Mouse (Mus musculus) spleen, adult 2 months (tissue): Measurements from ENCODE around the gene Anapc2. TPM values are rescaled to one million over a fixed set of nuclear protein-coding genes. Genes with fewer than 3 reads are reported as not detected.

ENCODE experiments used
- DNase-seq, 2 experiments: peaks; one replicate each; pipeline versions ENCODE4 v3.0.0 to v3.0.0-alpha.2; 2012 to 2021; ENCODE audit warnings: low spot score in 2 of 2, low read depth in 1 of 2
- H3K27ac ChIP-seq: fragments of 200-500 bp; 2 replicates; pipeline ENCODE4 v1.5.1; 2012; ENCODE audit warnings: low read length, inconsistent platforms; ENCODE audit not compliant: insufficient read depth
- H3K27me3 ChIP-seq: fragments of 200-500 bp; 2 replicates; pipeline ENCODE4 v1.6.1; 2012; ENCODE audit warnings: mild to moderate bottlenecking, moderate library complexity, low read length, inconsistent platforms; ENCODE audit not compliant: control insufficient read depth, insufficient read depth
- H3K36me3 ChIP-seq: fragments of 200-500 bp; 2 replicates; pipeline ENCODE4 v1.6.1; 2012; ENCODE audit warnings: mild to moderate bottlenecking, low read length, inconsistent platforms; ENCODE audit not compliant: control insufficient read depth, insufficient read depth
- H3K4me1 ChIP-seq: fragments of 200-500 bp; 2 replicates; pipeline ENCODE4 v1.6.1; 2011; ENCODE audit warnings: inconsistent platforms; ENCODE audit not compliant: control insufficient read depth, insufficient read depth, insufficient read length
- H3K4me3 ChIP-seq: fragments of 200-500 bp; 2 replicates; pipeline ENCODE4 v1.5.1; 2011; ENCODE audit warnings: mild to moderate bottlenecking, inconsistent platforms; ENCODE audit not compliant: insufficient read depth, insufficient read length; ENCODE audit errors: extremely low read depth
- CTCF ChIP-seq: fragments of 200-500 bp; IDR thresholded peaks from 2 replicates; pipeline ENCODE4 v1.5.1; 2011; ENCODE audit warnings: mild to moderate bottlenecking, inconsistent platforms; ENCODE audit not compliant: insufficient read depth, insufficient read length, insufficient replicate concordance; ENCODE audit errors: extremely low read depth
- POLR2A ChIP-seq: fragments of 200-500 bp; IDR thresholded peaks from 2 replicates; pipeline ENCODE4 v1.6.1; 2011; ENCODE audit warnings: low read depth, low read length, inconsistent platforms
- WGBS: fragments of 180-500 bp; shearing (Covaris S2); methylation state at CpG from one replicate; pipeline ENCODE4 v1.1.7; 2018; 5-methylcytosine and 5-hydroxymethylcytosine counted together
- polyA plus RNA-seq: library from polyadenylated mRNA; depleted of rRNA; stranded (reverse); fragments of >200 nt; gene quantifications from 2 replicates; pipeline ENCODE4 v1.2.3, GENCODE M21; 2012; rRNA removed

Anapc2 gene
- polyA plus RNA-seq, 1 experiment = 55.7 TPM

GRCm38 (mm10) chr2:25332286-25333160 is 60.2 kb downstream of the Anapc2 start, which contains the start of gene Man1b1:
Gene Man1b1 (plus strand): TSS chr2:25332338.
- TF ChIP-seq POLR2A (peak; percentile 63), CTCF (no peak; the same call in 1 of the 2 replicates)
- peaks cover 7% of the 10 kb centered on the region; the same call in 1 of the 2 replicates for H3K4me1 ChIP-seq
- peak within 1 kb of the TSS; percentile 84 for H3K27ac ChIP-seq
- H3K36me3 ChIP-seq = peaks cover 12% of the 10 kb centered on the region
- H3K4me3 ChIP-seq = peak within 1 kb of the TSS; percentile 89
- under 1% methylated on average over 78 of the region's 78 CpGs for WGBS
- peak; percentile 99 for DNase-seq
- H3K27me3 ChIP-seq = no peaks in the 10 kb centered on the region

- no peak overlapping the region for H3K4me3 ChIP-seq
- H3K27me3 ChIP-seq = no peaks in the 10 kb centered on the region
- DNase-seq = no peak
- 90% methylated on average over 2 of the region's 2 CpGs for WGBS
- H3K4me1 ChIP-seq = peaks cover 7% of the 10 kb centered on the region; the same call in 1 of the 2 replicates
- no peak overlapping the region for H3K27ac ChIP-seq
- TF ChIP-seq CTCF = no peak
- TF ChIP-seq POLR2A = no peak
- peaks cover 19% of the 10 kb centered on the region for H3K36me3 ChIP-seq
Measured at GRCm38 (mm10) chr2:25333569-25333968, 61.3 kb downstream of the Anapc2 start.

Other genes starting within 250 kb of the Anapc2 start
- gene Nsmf, start 218.1 kb upstream of the Anapc2 start, polyA plus RNA-seq = 43.0 and 81.9 TPM in 2 replicates
- 0.05 and 0.14 TPM in 2 replicates for gene Entpd8, start 192.2 kb upstream of the Anapc2 start, polyA plus RNA-seq
- 0.21 and 0.25 TPM in 2 replicates for gene Noxa1, start 177.3 kb upstream of the Anapc2 start, polyA plus RNA-seq
- gene Nrarp, start 91.7 kb upstream of the Anapc2 start, polyA plus RNA-seq = 8.0 and 13.8 TPM in 2 replicates
- 77.5 and 104 TPM in 2 replicates for gene Tor4a, start 75.6 kb upstream of the Anapc2 start, polyA plus RNA-seq
- 61.6 and 68.1 TPM in 2 replicates for gene Nelfb, start 61.0 kb upstream of the Anapc2 start, polyA plus RNA-seq
- gene Stpg3, start 57.8 kb upstream of the Anapc2 start, polyA plus RNA-seq = 0.05 TPM in 1 of 2 replicates, not detected in the other
- 0.11 and 0.16 TPM in 2 replicates for gene Fam166a, start 53.7 kb upstream of the Anapc2 start, polyA plus RNA-seq
- gene Tubb4b, start 47.8 kb upstream of the Anapc2 start, polyA plus RNA-seq = 222 and 307 TPM in 2 replicates
- 0.04 and 0.06 TPM in 2 replicates for gene Slc34a3, start 38.1 kb upstream of the Anapc2 start, polyA plus RNA-seq
- gene Rnf224, start 35.7 kb upstream of the Anapc2 start, polyA plus RNA-seq = not detected in 2 replicates
- gene Rnf208, start 30.2 kb upstream of the Anapc2 start, polyA plus RNA-seq = 1.8 and 2.1 TPM in 2 replicates
- not detected in 2 replicates for gene Cysrt1, start 30.0 kb upstream of the Anapc2 start, polyA plus RNA-seq
- 21.0 and 25.2 TPM in 2 replicates for gene AL732309.1, start 25.6 kb upstream of the Anapc2 start, polyA plus RNA-seq
- 44.4 and 60.5 TPM in 2 replicates for gene Tmem203, start 17.0 kb upstream of the Anapc2 start, polyA plus RNA-seq
- gene Tprn, start 9.9 kb upstream of the Anapc2 start, polyA plus RNA-seq = 17.1 and 23.5 TPM in 2 replicates
- 45.5 and 67.8 TPM in 2 replicates for gene Ssna1, start within 50 bp of the Anapc2 start, polyA plus RNA-seq
- not detected in 2 replicates for gene Tmem210, start 15.7 kb downstream of the Anapc2 start, polyA plus RNA-seq
- gene Lrrc26, start 17.4 kb downstream of the Anapc2 start, polyA plus RNA-seq = 0.28 and 0.77 TPM in 2 replicates
- 0.04 and 0.26 TPM in 2 replicates for gene Grin1, start 46.7 kb downstream of the Anapc2 start, polyA plus RNA-seq
- 11.4 and 14.6 TPM in 2 replicates for gene Man1b1, start 59.9 kb downstream of the Anapc2 start, polyA plus RNA-seq
- gene Dpp7, start 83.9 kb downstream of the Anapc2 start, polyA plus RNA-seq = 35.1 and 41.8 TPM in 2 replicates
- gene Uap1l1, start 93.2 kb downstream of the Anapc2 start, polyA plus RNA-seq = 28.4 and 55.4 TPM in 2 replicates
- 6.7 and 9.4 TPM in 2 replicates for gene Sapcd2, start 99.8 kb downstream of the Anapc2 start, polyA plus RNA-seq
- 5.0 and 5.9 TPM in 2 replicates for gene Entpd2, start 123.4 kb downstream of the Anapc2 start, polyA plus RNA-seq
- gene Npdc1, start 126.9 kb downstream of the Anapc2 start, polyA plus RNA-seq = 31.0 and 36.5 TPM in 2 replicates
- gene Fut7, start 150.8 kb downstream of the Anapc2 start, polyA plus RNA-seq = 2.4 and 3.7 TPM in 2 replicates
- gene Abca2, start 156.2 kb downstream of the Anapc2 start, polyA plus RNA-seq = 61.1 and 67.6 TPM in 2 replicates
- 2.5 and 3.1 TPM in 2 replicates for gene Clic3, start 184.4 kb downstream of the Anapc2 start, polyA plus RNA-seq
- 68.7 and 86.4 TPM in 2 replicates for gene Paxx, start 188.6 kb downstream of the Anapc2 start, polyA plus RNA-seq
- 0.27 and 7.8 TPM in 2 replicates for gene Ptgds, start 197.6 kb downstream of the Anapc2 start, polyA plus RNA-seq
- gene Lcn12, start 221.4 kb downstream of the Anapc2 start, polyA plus RNA-seq = not detected in 2 replicates
- 34.7 and 42.0 TPM in 2 replicates for gene Fbxw5, start 228.3 kb downstream of the Anapc2 start, polyA plus RNA-seq
- 1.9 TPM in 2 replicates for gene C8g, start 229.2 kb downstream of the Anapc2 start, polyA plus RNA-seq